Mouse (Mus musculus) MEL (cell line): ENCODE measurements at regions not wholly inside any gene's neighbourhood (a gene's known extent, or its start where the extent isn't known, plus 50 kb on each side); places are given as distances from the start of the nearest gene placed in this dataset.

Source experiments
- DNase-seq: peaks from one replicate; pipeline ENCODE4 v3.0.0; 2011; ENCODE audit warnings: low read depth, low spot score
- H3K27ac ChIP-seq: 2 replicates; pipeline ENCODE4 v1.5.1; 2012; ENCODE audit warnings: low read depth, mild to moderate bottlenecking, control low read depth, low read length, moderate library complexity; ENCODE audit not compliant: control insufficient read depth
- H3K27me3 ChIP-seq, 2 experiments: fragments of 150-350 bp in 1 of 2; sonication (generic) in 1 of 2; 2 replicates each; pipeline ENCODE4 v1.6.1; 2012; ENCODE audit warnings: low read length in 2 of 2, mild to moderate bottlenecking in 2 of 2, improper control_type of control experiment in 1 of 2, moderate library complexity in 1 of 2; ENCODE audit not compliant: insufficient read depth in 2 of 2, control insufficient read depth in 1 of 2
- H3K36me3 ChIP-seq, 2 experiments: 2 replicates each; pipeline ENCODE4 v1.6.1; 2012 to 2014; ENCODE audit warnings: low read length in 2 of 2, improper control_type of control experiment in 1 of 2, inconsistent platforms in 1 of 2, mild to moderate bottlenecking in 1 of 2; ENCODE audit not compliant: insufficient read depth in 2 of 2, control insufficient read depth in 1 of 2
- H3K4me1 ChIP-seq, 2 experiments: fragments of 150-350 bp in 1 of 2; sonication (generic) in 1 of 2; 2 replicates each; pipeline ENCODE4 v1.6.1; 2012; ENCODE audit warnings: low read length in 2 of 2, improper control_type of control experiment in 1 of 2, mild to moderate bottlenecking in 1 of 2; ENCODE audit not compliant: insufficient read depth in 2 of 2, control insufficient read depth in 1 of 2
- H3K4me3 ChIP-seq, 2 experiments: fragments of 150-350 bp in 1 of 2; sonication (generic) in 1 of 2; 2 replicates each; pipeline ENCODE4 v1.5.1; 2012; ENCODE audit warnings: low read depth in 2 of 2, low read length in 2 of 2, mild to moderate bottlenecking in 2 of 2, moderate library complexity in 2 of 2, control low read depth in 1 of 2, improper control_type of control experiment in 1 of 2; ENCODE audit not compliant: control insufficient read depth in 1 of 2, insufficient read depth in 1 of 2
- H3K79me2 ChIP-seq: 2 replicates; pipeline ENCODE4 v1.6.1; 2012; ENCODE audit warnings: mild to moderate bottlenecking, low read length, moderate library complexity; ENCODE audit not compliant: control insufficient read depth, poor library complexity, insufficient read depth
- H3K9ac ChIP-seq: 2 replicates; pipeline ENCODE4 v1.6.1; 2012; ENCODE audit warnings: low read depth, mild to moderate bottlenecking, control low read depth, low read length, moderate library complexity; ENCODE audit not compliant: control insufficient read depth, poor library complexity, severe bottlenecking
- H3K9me3 ChIP-seq: fragments of 150-350 bp; sonication (generic); replicated peaks from 2 replicates; pipeline ENCODE4 v1.6.1; 2012; ENCODE audit warnings: mild to moderate bottlenecking, low read length, improper control_type of control experiment, moderate library complexity; ENCODE audit not compliant: insufficient read depth
- BHLHE40 ChIP-seq: IDR thresholded peaks from 2 replicates; pipeline ENCODE4 v1.6.1; 2012; ENCODE audit warnings: low read depth, mild to moderate bottlenecking, inconsistent platforms, low read length, improper control_type of control experiment, borderline replicate concordance
- CHD1 ChIP-seq: IDR thresholded peaks from 2 replicates; pipeline ENCODE4 v1.6.1; 2012; ENCODE audit warnings: low read depth, mild to moderate bottlenecking, inconsistent platforms, low read length, improper control_type of control experiment
- CHD2 ChIP-seq: IDR thresholded peaks from 2 replicates; pipeline ENCODE4 v1.6.1; 2011; ENCODE audit warnings: low read length, improper control_type of control experiment
- CTCF ChIP-seq, 3 experiments: IDR thresholded peaks in 2 of 3; conservative IDR thresholded peaks in 1 of 3; 2 replicates each; pipeline ENCODE4 v1.5.1; 2011 to 2012; ENCODE audit warnings: low read length in 3 of 3, low read depth in 2 of 3, mild to moderate bottlenecking in 2 of 3, improper control_type of control experiment in 1 of 3, inconsistent platforms in 1 of 3, mixed read lengths in 1 of 3, moderate library complexity in 1 of 3; ENCODE audit not compliant: control insufficient read depth in 1 of 3, insufficient read depth in 1 of 3, poor library complexity in 1 of 3, severe bottlenecking in 1 of 3
- E2F4 ChIP-seq: IDR thresholded peaks from 2 replicates; pipeline ENCODE4 v1.6.1; 2011; ENCODE audit warnings: low read depth, low read length, improper control_type of control experiment, borderline replicate concordance
- ETS1 ChIP-seq: IDR thresholded peaks from 2 replicates; pipeline ENCODE4 v1.6.1; 2012; ENCODE audit warnings: low read depth, mild to moderate bottlenecking, inconsistent platforms, low read length, improper control_type of control experiment, moderate library complexity
- GABPA ChIP-seq: IDR thresholded peaks from 2 replicates; pipeline ENCODE4 v1.6.1; 2012; ENCODE audit warnings: low read depth, mild to moderate bottlenecking, inconsistent platforms, low read length, improper control_type of control experiment, moderate library complexity
- HCFC1 ChIP-seq: IDR thresholded peaks from 2 replicates; pipeline ENCODE4 v1.6.1; 2012; ENCODE audit warnings: low read depth, mild to moderate bottlenecking, inconsistent platforms, low read length, improper control_type of control experiment, moderate library complexity
- KAT2A ChIP-seq: conservative IDR thresholded peaks from 2 replicates; pipeline ENCODE4 v1.6.1; 2012; ENCODE audit warnings: low read depth, low read length, improper control_type of control experiment, inconsistent platforms
- MAFK ChIP-seq: IDR thresholded peaks from 2 replicates; pipeline ENCODE4 v1.6.1; 2011; ENCODE audit warnings: low read depth, mild to moderate bottlenecking, low read length, improper control_type of control experiment, borderline replicate concordance
- MAX ChIP-seq: IDR thresholded peaks from 2 replicates; pipeline ENCODE4 v1.6.1; 2011; ENCODE audit warnings: low read length, improper control_type of control experiment
- NELFE ChIP-seq: IDR thresholded peaks from 2 replicates; pipeline ENCODE4 v1.6.1; 2011; ENCODE audit warnings: low read depth, low read length, improper control_type of control experiment
- POLR2AphosphoS2 ChIP-seq: IDR thresholded peaks from 2 replicates; pipeline ENCODE4 v1.6.1; 2011; ENCODE audit warnings: low read length, improper control_type of control experiment
- POLR2AphosphoS5 ChIP-seq: IDR thresholded peaks from 2 replicates; pipeline ENCODE4 v1.6.1; 2012; ENCODE audit warnings: low read depth, borderline replicate concordance, mild to moderate bottlenecking, inconsistent platforms, low read length, moderate library complexity, mixed read lengths
- RAD21 ChIP-seq: IDR thresholded peaks from 2 replicates; pipeline ENCODE4 v1.6.1; 2011; ENCODE audit warnings: mild to moderate bottlenecking, low read depth, low read length, improper control_type of control experiment
- RCOR1 ChIP-seq: IDR thresholded peaks from 2 replicates; pipeline ENCODE4 v1.6.1; 2012; ENCODE audit warnings: low read depth, mild to moderate bottlenecking, inconsistent platforms, low read length, improper control_type of control experiment
- SIN3A ChIP-seq: IDR thresholded peaks from 2 replicates; pipeline ENCODE4 v1.6.1; 2012; ENCODE audit warnings: low read length, improper control_type of control experiment, inconsistent platforms
- SMC3 ChIP-seq: IDR thresholded peaks from 2 replicates; pipeline ENCODE4 v1.6.1; 2011; ENCODE audit warnings: low read depth, low read length, improper control_type of control experiment
- TAL1 ChIP-seq: IDR thresholded peaks from 2 replicates; pipeline ENCODE4 v1.6.1; 2012; ENCODE audit warnings: mild to moderate bottlenecking, inconsistent platforms, low read length, moderate library complexity, mixed read lengths
- TBP ChIP-seq: IDR thresholded peaks from 2 replicates; pipeline ENCODE4 v1.8.0; 2011; ENCODE audit warnings: low read depth, low read length, improper control_type of control experiment
- TCF12 ChIP-seq: IDR thresholded peaks from 2 replicates; pipeline ENCODE4 v1.6.1; 2014; ENCODE audit warnings: low read depth, mild to moderate bottlenecking, inconsistent platforms, low read length, improper control_type of control experiment, moderate library complexity
- USF1 ChIP-seq: IDR thresholded peaks from 2 replicates; pipeline ENCODE4 v1.6.1; 2014; ENCODE audit warnings: low read depth, mild to moderate bottlenecking, inconsistent platforms, low read length, improper control_type of control experiment, moderate library complexity
- ZC3H11A ChIP-seq: IDR thresholded peaks from 2 replicates; pipeline ENCODE4 v1.6.1; 2012; ENCODE audit warnings: low read depth, mild to moderate bottlenecking, inconsistent platforms, low read length, improper control_type of control experiment

DNA sequence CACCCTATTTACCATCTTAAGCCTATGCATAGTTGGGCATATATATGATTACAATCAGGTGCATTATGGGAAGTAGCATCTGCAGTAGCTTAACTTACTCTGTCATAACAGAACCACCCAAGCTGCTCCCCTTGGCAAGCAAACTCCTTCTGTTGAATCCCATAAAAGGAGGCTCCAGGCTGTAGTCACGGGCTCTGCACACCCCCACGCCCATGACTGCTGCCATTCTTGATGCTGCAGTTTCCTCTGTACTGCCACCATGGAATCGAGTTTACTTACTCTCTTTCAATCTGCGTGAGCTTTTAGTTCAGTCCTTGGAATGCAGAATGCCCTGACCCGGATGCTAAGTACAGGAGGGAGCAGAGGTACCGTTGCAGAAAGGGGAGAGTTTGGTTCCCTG lies 357.4 kb downstream of the Med10 start:
- H3K9me3 ChIP-seq, result no peaks in the 10 kb centered on the region
- no peak overlapping the region for H3K9ac ChIP-seq
- H3K27ac ChIP-seq, result no peak overlapping the region
- H3K36me3 ChIP-seq, result no peaks in the 10 kb centered on the region; a peak in 1 of 4 replicates
- H3K27me3 ChIP-seq, result no peaks in the 10 kb centered on the region
- DNase-seq, result no peak
- peaks cover 0 to 3% of the 10 kb centered on the region in 2 experiments; a peak in 2 of 4 replicates for H3K4me1 ChIP-seq
- H3K4me3 ChIP-seq, result no peak overlapping the region
- TF ChIP-seq TAL1 (no peak), TCF12 (no peak), SIN3A (no peak), CTCF (IDR thresholded peaks at IDR 0.05 in 2 of 3, conservative IDR thresholded peaks at IDR 0.05 in 1 of 3; ENCODE audit: control insufficient read depth in 1 of 3, insufficient read depth in 1 of 3, low read depth in 2 of 3, low read length in 3 of 3, poor library complexity in 1 of 3, severe bottlenecking in 1 of 3) (no peak), RCOR1 (no peak), USF1 (no peak), ZC3H11A (no peak), GABPA (no peak), MAFK (no peak), ETS1 (no peak), TBP (no peak), CHD1 (no peak), NELFE (no peak), POLR2AphosphoS5 (no peak), E2F4 (no peak)
- TF ChIP-seq, all 39 proteins: peak for 0
- no peaks in the 10 kb centered on the region for H3K79me2 ChIP-seq

DNA sequence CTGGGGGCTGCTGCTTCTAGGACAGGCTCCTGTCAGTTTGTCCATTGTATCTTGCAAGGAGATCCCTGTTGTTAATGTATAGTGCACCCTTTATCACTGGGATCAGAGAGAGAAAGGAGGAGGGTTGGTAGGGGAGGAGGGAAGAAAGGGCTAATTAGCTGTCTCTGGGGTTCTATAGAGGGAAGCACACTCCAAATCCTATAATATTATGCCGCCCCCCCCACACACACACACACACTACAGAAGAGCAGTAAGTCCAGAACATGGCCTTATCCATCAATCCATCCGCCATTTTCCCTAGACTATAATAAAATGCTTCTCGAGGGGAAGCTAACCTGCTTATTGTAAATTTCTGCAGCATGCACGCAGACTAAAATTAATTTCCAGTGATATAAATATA lies 359.9 kb downstream of the Med10 start:
- Histone ChIP-seq H3K9ac (no peak overlapping the region), H3K9me3 (no peaks in the 10 kb centered on the region), H3K4me1 (no peaks in the 10 kb centered on the region), H3K27me3 (no peaks in the 10 kb centered on the region), H3K27ac (no peak overlapping the region), H3K79me2 (no peaks in the 10 kb centered on the region), H3K36me3 (no peaks in the 10 kb centered on the region), H3K4me3 (no peak overlapping the region)
- no peak for DNase-seq
- TF ChIP-seq BHLHE40, result no peak
- TF ChIP-seq SMC3, result no peak
- TF ChIP-seq E2F4, result no peak
- TF ChIP-seq TCF12, result no peak
- TF ChIP-seq CHD2, result no peak
- no peak for TF ChIP-seq RAD21
- no peak for TF ChIP-seq KAT2A
- TF ChIP-seq CTCF (IDR thresholded peaks at IDR 0.05 in 2 of 3, conservative IDR thresholded peaks at IDR 0.05 in 1 of 3; ENCODE audit: control insufficient read depth in 1 of 3, insufficient read depth in 1 of 3, low read depth in 2 of 3, low read length in 3 of 3, poor library complexity in 1 of 3, severe bottlenecking in 1 of 3), result no peak
- TF ChIP-seq TBP, result no peak
- no peak for TF ChIP-seq POLR2AphosphoS2
- TF ChIP-seq HCFC1, result no peak
- no peak for TF ChIP-seq MAX
- TF ChIP-seq USF1, result no peak
